Mouse (Mus musculus) lung, postnatal 10 days (tissue): ENCODE measurements around the gene Eif2b4.
A peak's percentile ranks its signal among the peaks of the same experiment; 100 is the strongest.

Experiments
- DNase-seq: peaks from one replicate; pipeline ENCODE4 v3.0.0; 2021

The Eif2b4 gene

DNA sequence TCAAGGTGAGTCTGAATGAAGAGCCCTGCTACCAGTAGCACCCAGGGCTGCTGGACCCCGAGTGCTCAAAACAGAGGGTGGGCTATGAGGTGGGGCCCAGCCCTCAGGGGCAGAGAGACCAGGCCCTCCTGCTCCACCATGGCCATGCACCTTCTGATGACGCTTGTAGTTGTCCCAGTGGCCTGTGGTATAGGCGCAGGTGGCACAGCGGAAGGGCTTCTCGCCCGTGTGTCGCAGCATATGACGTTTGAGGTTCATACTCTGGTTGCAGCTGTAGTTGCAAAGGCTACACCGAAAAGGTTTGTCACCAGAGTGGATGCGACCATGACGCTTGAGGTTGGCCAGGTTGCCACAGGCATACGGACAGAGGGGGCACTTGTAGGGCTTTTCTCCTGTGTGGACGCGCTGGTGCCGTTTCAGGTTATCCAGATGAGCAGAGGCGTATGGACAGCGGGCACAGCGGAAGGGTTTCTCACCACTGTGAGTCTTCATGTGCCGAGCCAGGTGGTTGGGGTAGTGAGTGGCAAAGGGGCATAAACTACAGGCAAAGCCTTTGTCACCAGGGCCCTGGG, 6.2 kb upstream of the Eif2b4 start:
- no peak for DNase-seq

DNA sequence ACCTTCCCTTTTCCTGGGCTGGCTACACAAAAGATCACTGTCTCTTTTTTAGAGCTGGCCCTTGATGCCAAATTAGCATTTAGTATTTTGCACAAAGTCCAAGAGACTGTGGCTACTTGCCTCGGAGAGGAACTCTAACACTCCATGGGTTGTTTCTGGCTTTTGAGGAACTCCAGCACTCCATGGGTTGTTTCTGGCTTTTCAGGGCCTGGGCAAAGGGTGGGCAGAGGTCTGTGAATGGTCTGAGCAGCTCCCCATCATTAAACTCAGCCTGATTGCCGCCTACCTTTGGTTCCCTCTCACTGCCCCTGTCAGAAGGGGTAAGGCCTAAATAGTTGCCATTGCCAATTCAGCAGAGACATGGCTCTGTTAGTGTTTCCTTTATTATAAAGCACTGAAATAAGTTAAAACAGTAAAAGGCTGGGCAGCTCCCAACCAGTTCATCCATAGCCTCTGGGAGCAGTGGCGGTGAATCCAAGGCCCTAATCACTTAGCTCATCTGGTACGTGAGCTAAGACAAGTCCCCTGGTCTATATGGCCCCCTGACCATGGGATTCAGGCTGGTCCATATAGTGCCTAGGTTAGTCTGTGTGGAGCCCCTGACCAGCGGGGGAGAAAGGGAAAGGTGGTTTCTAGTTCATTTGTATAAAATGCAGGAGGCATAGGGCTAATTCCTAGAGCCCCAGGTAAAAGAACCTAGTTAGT, 5.5 kb upstream of the Eif2b4 start:
- DNase-seq, result no peak

DNA sequence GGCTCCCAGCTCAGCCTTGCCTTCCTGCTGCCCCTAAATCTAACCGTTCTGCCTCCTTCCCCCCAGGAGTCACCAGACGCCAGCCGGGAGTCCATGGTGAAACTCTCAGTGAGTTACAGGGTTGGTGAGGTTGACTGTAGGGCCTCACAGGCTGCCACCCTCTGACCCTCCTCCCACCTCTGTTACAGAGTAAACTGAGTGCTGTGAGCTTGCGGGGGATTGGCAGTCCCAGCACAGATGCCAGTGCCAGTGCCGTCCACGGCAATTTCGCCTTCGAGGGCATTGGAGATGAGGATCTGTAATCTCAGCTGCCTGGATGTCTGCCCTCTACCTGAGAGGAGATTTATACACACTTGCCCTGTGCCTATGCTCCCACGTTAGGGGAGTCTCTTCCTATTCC, 4.9 kb upstream of the Eif2b4 start:
- no peak for DNase-seq

DNA sequence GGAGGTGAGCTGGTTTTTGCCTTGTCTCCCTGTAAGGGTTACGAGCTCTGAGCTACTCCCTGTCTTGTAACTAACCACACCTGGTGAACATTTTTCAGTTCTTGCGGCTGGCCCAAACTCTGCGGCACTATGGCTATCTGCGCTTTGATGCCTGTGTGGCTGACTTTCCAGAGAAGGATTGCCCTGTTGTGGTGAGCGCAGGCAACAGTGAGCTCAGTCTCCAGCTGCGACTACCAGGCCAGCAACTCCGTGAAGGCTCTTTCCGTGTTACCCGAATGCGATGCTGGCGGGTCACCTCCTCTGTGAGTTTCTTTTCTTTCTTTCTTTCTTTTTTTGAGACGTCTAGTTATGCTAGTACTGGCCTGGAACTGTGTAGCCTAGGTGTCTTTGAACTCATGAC, 3.8 kb upstream of the Eif2b4 start:
- no peak for DNase-seq

DNA sequence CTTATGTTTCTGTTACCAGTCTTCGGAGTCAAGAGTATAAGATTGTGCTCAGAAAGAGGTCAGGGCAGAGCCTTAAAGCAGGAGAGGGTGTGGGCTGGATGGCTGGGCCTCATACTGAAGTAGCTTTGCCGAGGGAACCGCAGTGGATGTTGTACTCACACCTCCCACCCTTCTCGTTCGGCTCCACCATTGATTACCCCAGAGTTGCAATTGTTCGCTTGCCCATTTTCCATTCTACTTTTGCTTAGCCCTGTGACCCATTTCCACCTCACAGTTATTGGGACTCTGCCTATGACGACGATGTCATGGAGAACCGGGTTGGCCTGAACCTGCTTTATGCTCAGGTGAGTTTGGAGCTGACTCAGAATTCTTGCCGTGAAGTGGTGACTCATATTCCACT, 3.0 kb upstream of the Eif2b4 start:
- DNase-seq, result no peak

DNA sequence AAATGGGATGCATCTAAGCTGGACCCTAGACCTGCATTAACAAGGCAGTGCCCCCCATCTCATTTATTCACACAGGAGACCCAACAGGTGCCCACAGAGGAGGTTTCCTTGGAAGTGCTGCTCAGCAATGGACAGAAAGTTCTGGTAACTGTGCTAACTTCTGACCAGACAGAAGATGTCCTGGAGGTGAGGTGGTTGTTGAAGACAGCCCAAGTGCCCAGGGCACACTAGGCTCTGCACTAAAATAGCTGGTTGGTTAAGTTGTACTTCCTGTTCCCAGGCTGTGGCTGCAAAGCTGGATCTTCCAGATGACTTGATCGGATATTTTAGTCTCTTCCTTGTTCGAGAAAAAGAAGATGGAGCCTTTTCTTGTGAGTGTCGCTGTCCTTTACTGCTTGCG, 2.4 kb upstream of the Eif2b4 start:
- DNase-seq, result no peak

DNA sequence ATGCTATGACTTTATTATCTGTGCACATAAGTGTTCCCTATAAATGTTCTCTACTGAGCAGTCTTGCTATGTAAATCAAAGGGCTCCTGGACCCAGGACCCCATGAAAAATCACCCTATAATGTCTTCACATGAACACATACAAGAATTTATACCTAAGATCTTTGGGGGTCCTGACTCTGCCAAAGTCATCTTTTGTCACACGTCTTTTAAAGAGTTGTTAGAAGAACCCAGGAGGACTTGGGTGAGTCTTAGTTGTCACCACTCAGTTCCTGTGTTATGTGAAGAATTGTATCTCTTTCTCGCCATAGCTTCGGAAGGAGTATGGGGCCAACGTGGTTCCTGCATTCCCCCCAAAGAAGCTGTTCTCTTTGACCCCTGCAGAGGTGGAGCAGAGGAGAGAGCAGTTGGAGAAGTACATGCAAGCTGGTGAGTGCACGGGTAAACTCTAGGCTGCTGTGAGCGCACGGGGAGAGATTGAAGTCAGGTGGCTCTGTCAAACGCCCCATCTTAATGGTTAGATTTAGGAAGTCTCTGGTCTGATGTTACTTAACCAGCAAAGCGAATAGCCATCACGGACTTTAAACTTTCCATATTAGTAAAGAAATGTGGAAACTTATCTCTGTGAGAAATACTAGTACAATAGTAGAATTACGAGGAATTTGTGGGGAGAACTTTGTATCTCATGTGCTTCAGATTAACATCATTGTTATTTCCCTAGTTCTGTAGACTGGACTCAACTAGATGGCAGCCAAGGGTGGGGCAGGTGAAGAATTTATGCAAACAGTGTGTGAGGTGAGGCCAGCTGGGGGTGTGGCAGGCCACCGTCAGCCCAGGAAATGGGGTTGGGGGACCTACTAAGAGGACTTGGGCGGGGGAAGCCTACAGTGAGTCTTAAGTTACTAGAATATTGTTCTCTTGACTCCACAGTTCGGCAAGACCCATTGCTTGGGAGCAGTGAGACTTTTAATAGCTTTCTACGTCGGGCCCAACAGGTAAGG, 1.6 kb upstream of the Eif2b4 start:
- DNase-seq, result no peak

DNA sequence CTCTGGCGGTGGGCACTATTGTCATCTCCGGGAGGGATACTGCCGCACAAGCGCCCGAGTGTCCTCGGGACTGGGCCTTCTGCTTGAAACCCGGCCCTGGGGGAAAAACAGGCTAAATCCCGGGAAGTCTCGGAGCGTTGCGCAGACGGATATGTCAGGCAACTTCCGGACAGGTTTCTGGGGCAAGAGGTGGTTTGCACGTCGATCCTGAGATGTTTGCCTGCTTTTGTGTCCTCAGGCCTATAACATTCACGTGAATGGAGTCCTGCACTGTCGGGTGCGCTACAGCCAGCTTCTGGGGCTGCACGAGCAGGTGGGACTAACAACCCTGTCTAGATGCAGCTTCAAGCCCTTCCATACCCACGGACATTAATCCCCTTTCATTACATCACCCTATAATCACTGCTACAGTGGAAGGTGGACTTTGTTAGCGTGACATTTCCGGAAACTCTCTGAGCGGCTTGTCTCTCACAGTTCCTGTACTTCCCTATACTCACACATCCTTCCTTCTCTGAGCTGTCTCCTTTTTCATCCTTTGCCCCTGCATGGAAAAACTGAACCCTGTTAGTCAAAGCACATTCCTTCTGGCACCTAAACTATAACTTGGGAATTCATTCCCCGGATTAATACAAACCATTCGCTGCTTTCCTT, 526 bp upstream of the Eif2b4 start:
- no peak for DNase-seq

DNA sequence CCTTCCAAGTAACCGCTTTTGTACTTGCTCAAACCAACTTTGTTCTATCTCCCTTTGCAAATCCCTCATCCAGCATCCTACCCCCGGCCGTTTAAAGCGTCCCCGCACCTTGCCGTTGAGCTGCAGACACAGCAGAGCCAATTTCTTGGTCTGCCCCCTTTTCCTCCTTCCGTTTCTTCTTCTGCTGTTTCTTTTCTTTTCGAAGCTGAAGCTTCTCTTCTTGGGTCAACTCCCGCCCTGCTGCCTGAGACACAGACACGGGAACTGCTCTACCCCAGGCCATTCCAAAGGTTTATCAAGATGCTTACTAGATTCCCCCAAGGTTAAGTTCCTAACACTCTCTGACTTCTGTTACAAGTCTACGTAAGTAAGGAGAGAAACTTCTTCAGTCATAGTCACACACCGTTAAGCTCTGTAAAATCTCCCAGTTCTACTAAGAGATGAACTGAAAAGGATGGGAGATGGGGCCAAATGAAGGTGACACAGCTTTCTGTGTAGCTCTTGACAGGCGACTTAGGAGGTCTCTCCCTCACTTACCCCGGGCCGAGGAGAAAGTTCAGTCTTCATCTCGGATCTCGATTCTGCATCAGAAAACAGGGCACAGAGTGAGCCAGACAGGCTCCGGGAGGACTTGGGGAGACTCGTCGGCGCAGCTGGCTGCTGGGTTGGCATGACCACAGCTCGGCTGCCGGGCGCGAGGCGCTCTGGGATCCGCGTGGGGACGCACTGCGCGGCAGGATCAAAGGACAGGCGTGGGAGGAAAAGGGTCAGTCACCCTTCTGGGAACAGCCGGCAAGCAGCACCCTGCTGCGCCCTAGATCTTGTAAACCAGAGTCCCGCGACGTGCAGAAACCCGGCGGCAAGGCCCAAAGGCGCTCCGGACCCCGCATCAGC, 938 bp downstream of the Eif2b4 start:
- peak; percentile 80 for DNase-seq

DNA sequence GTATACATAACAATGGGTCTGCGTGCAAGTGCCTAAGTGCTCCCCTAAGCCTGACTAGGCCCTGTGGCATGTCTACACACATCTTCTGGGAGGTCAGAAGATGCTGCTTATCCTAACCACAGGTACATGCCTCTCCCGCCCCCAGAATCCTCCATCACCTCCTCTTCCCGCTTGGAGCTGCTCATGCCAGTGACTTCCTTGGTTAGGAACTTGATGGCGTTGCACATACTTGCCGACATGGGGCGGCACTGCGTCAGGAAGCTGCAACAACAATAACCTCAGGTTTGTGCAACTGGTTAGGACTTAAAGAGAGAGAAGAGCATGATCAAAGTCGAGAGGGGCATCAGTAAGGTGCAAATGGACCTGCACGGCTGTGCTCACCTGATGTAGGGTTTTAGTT, 3.0 kb downstream of the Eif2b4 start:
- DNase-seq, result no peak

DNA sequence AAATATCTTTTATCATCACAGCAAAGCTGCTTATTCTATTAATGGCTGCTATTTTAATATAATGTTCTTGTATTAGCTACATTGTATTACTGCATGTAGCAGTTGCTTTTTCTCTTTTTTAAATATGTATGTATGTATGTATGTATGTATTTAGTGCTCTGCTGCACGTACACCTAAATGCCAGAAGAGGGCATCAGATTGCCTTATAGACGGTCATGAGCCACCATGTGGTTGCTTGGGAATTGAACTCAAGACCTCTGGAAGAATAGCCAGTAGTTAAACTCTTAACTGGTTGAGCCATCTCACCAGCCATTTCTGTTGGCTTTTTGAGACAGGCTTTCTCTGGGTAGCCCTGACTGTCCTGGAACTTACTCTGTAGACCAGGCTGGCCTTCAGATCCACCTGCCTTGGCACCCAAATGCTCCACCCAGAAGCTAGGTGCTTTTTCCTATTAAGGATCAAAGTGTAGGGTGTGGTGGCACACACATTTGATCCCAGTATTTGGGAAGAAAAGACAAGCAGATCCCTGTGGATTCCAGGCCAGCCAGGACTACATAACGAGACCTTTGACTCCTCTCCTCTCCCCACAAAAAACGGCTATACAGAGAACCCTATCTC, 4.9 kb downstream of the Eif2b4 start:
- no peak for DNase-seq

DNA sequence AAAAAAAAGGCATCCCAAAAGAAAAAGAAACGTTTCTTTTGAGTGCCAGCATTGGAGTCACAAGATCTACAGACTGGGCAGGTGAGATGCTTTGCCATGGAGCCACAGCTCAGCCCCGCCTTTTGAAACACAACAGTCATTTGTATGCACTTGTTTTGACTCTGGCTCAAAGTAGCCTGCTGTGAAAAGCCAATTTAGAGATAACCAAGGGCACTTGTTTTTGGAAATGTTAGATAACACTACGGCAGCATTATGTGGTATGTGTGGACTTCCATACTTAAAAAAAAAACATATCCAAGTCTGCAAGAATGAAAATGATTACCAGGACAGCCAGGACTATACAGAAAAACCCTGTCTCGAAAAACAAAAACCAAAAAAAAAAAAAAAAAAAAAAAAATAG, 9.6 kb downstream of the Eif2b4 start:
- DNase-seq, result no peak

DNA sequence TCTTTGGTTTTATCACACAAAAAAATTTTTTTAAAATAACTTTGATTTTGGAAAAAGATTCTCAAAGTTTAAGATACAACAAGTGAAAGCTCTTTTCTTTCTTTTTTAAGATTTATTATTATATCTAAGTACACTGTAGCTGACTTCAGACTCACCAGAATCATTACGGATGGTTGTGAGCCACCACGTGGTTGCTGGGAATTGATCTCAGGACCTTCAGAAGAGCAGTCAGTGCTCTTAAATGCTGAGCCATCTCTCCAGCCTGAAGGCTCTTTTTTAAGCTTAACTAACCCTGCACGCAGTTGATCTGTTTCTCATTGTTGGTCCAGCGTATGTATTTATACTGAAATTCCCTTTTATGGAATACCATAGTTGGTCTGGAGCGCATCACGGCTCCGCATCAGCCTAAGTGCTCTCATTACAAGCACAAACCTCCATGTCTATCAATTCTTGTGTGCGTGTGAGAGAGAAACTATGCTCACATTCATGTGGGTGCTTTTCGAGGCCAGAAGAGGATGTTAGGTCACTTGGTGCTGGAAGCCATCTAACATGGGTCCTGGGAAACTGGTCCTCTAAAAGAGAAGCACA, 12.0 kb downstream of the Eif2b4 start:
- DNase-seq, result no peak

DNA sequence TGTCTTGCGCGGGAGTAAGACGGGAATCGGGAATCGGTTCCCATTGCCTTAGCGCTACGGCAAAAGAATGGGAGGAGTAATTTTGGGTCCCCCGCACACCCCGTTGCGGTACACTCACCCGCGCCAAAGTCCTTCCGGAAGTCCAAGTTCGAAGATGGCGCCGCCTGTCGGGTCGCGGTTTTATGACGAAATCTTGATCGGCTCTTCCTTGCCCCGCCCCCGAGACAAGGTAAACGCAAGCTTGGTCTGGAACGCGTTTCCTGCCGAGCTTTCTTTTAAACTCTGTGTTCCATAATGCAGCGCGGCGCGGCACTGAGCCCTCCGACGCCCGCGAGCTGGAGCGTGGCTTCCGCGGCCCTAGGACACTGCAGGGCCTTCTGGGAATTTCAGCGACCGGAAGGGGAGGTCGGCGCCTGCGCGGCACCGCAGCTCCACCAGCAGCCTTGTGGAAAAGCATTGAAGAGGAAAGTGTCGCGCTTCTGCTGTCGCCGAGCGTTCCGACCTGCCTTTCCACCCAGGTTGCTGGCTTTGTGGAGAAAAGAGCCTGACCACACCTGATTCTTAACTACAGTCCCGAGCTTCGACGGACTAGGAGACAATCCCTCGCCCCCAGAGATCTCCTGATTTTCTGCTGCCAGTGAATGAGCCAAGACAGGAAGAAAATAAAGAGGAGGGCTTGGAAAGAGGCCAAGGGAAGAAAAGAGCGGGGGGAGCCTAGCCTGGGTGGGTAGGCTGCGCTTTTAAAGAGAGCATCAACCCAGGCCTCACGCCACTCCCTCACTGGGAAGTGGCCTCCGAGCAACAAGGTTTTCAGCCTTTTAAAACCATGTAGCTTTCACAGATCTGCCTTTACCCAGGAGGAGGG, 13.2 kb downstream of the Eif2b4 start, which contains the start of the genes Gm29609 and Gtf3c2:
Gene Gm29609 (minus strand): TSS at position 146 of the 865 bp plus-strand sequence.
Gene Gtf3c2 (minus strand): TSS at position 379 of the 865 bp plus-strand sequence.
- peak; percentile 96 for DNase-seq

DNA sequence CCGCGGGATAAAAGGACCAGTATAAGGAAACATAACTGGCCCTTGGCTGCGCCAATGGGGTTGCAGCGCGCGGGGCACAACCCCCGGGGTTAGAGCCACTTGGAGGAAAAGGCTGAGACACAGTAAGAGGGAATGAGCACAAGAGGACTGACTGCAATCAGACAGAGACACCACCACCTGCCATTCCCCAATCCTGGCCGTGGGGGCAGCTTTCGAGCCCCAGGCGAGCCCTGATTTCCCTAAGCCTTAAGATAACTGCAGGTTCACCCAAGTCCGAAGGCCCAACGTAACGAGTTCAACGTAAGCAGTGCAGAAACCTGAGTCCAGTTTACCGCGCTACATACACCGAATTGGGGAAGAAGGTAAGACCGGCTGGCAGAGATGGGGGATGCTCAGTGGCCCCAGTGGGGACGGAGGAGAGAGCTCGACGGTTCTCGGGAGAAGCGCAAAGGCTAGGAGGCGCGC, 13.9 kb downstream of the Eif2b4 start:
- DNase-seq, result peak; percentile 29

DNA sequence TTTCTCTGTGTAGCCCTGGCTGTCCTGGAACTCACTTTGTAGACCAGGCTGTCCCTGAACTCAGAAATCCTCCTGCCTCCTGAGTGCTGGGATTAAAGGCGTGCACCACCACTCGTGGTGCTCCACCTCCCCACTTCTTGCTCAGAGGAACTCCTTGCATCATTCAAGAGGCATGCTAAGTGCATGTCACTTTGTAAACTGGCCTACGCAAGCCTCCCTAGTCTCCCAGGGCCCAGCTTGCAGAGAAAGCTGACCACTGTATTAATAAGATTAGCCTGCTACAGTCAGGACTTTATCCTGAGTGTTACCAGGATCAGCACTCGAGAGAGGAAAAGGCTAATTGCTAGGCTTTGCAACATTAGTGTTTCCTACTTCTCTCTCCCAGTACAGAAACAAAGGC, 24.6 kb downstream of the Eif2b4 start:
- no peak for DNase-seq

DNA sequence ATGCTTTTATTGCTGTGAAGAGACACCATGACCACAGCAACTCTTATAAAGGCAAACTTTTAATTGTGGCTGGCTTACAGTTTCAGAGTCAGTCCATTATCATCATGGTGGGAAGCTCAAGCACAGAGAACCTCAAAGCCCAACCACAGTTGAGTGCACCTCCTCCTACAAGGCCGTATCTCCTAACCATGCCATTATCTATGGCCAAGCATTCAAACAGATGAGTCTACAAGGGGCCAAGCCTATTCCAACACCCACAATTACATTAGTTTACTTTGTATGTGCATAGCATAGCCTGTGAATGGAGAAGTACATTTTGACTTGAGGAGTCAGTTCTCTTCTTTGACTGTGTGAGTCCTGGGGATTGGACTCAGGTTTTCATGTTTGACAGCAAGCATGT, 28.4 kb downstream of the Eif2b4 start:
- DNase-seq, result no peak

DNA sequence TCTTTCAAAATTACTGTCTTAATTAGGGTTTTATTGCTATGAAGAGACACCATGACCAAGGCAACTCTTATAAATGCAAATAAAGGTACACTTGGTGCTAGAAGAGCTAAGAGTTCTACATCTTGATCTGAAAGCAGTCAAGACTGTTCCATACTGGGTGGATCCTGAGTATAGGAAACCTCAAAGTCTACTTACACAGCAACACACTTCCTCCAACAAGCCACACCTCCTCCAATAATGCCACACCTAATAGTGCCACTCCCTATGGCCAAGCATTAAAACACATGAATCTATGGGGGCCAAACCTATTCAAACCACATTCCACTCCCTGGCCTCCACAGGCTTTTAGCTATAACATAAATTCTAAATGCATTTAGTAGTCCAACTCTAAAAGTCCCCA, 30.8 kb downstream of the Eif2b4 start:
- no peak for DNase-seq

DNA sequence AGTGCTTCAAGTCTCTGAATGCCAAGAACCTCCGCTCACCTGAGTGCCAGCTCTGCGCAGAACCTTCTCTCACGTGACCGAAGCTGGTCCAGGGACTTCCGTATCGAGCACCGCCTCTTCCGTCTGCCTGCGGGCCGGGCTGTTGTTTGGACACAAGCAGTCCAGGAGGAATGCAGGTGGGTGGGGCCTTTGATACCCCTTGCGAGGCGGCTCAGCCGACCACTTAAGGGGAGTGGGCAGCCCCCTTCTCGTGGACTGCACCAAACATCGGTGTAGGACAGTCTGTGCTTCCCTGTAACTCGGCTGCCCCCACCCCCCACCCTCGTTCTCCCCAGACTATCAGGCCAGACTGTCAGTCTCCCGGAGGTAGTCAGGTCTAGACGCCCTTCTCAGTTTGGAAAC, 39.1 kb downstream of the Eif2b4 start, which contains the start of gene Mpv17:
Gene Mpv17 (minus strand): TSS at position 100 of the 402 bp plus-strand sequence.
- DNase-seq, result peak; percentile 89
